Mouse (Mus musculus) CH12.LX (cell line): Measurements from ENCODE around the gene Atg101.

ENCODE experiments used
- CHD2 ChIP-seq: IDR thresholded peaks from 2 replicates; pipeline ENCODE4 v1.6.1; 2011; ENCODE audit warnings: low read length, improper control_type of control experiment
- CTCF ChIP-seq, 2 experiments: IDR thresholded peaks in 1 of 2; conservative IDR thresholded peaks in 1 of 2; 2 replicates each; pipeline ENCODE4 v1.5.1; 2011 to 2012; ENCODE audit warnings: low read depth in 2 of 2, low read length in 2 of 2, improper control_type of control experiment in 1 of 2, inconsistent platforms in 1 of 2, mild to moderate bottlenecking in 1 of 2, moderate library complexity in 1 of 2
- ETS1 ChIP-seq: conservative IDR thresholded peaks from 2 replicates; pipeline ENCODE4 v1.6.1; 2012; ENCODE audit warnings: low read depth, mild to moderate bottlenecking, inconsistent platforms, low read length, improper control_type of control experiment, moderate library complexity
- NRF1 ChIP-seq: IDR thresholded peaks from 2 replicates; pipeline ENCODE4 v1.6.1; 2014; ENCODE audit warnings: low read depth, mild to moderate bottlenecking, inconsistent platforms, low read length, improper control_type of control experiment, moderate library complexity
- POLR2AphosphoS2 ChIP-seq: IDR thresholded peaks from 2 replicates; pipeline ENCODE4 v1.6.1; 2011; ENCODE audit warnings: low read depth, low read length, improper control_type of control experiment
- TCF12 ChIP-seq: IDR thresholded peaks from 2 replicates; pipeline ENCODE4 v1.6.1; 2014; ENCODE audit warnings: low read depth, mild to moderate bottlenecking, inconsistent platforms, low read length, improper control_type of control experiment
- ZMIZ1 ChIP-seq: IDR thresholded peaks from 2 replicates; pipeline ENCODE4 v1.6.1; 2012; ENCODE audit warnings: low read depth, mild to moderate bottlenecking, inconsistent platforms, low read length, improper control_type of control experiment
- ZNF384 ChIP-seq: IDR thresholded peaks from 2 replicates; pipeline ENCODE4 v1.6.1; 2012; ENCODE audit warnings: low read depth, low read length, improper control_type of control experiment, inconsistent platforms

DNA sequence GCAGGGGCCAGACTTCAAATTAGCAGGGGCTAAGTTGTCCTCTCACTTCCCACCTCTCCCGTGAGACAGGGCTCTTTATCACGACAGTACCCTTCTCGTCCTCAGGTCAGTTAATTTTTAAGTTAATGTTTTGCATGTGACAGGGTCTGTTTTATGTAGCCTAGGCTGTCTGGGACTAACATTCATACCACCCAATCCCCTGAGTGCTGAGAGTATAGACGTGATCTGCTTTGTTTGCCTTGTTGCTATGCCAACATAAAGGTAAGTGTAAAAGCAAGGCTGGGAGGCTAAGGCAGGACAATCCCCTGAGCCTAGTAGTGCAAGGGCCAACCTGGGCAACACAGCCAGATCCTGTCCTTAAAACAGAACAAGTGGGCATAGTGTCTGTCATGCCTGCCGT lies 25.4 kb downstream of the Atg101 start:
- TF ChIP-seq CTCF (conservative IDR thresholded peaks at IDR 0.05 in 1 of 2, IDR thresholded peaks at IDR 0.05 in 1 of 2; ENCODE audit: low read depth in 2 of 2, low read length in 2 of 2), result no peak
- TF ChIP-seq ETS1, result no peak
- TF ChIP-seq CHD2, result no peak
- TF ChIP-seq TCF12, result no peak
- no peak for TF ChIP-seq NRF1
- no peak for TF ChIP-seq ZMIZ1
- no peak for TF ChIP-seq POLR2AphosphoS2
- no peak for TF ChIP-seq ZNF384
